Mouse (Mus musculus) heart, embryonic 14.5 days (tissue): ENCODE measurements at regions not wholly inside any gene's neighbourhood (a gene's known extent, or its start where the extent isn't known, plus 50 kb on each side); places are given as distances from the start of the nearest gene placed in this dataset.
A peak's percentile ranks its signal among the peaks of the same experiment; 100 is the strongest.

ENCODE experiments used
- ATAC-seq: fragments of 200-750 bp; cut with Nextera tagmentation; 2 replicates; pipeline ENCODE4 v1.8.0; 2017; ENCODE audit warnings: low read depth, moderate TSS enrichment; ENCODE audit not compliant: insufficient number of reproducible peaks, insufficient read depth, low FRiP score
- H3K27ac ChIP-seq, 2 experiments: fragments of 200-500 bp in 1 of 2; fragments of 300-500 bp in 1 of 2; sonication (generic) in 1 of 2; replicated peaks in 1 of 2; 2 replicates each; pipeline ENCODE4 v1.5.1; 2012 to 2014; ENCODE audit warnings: low read depth in 2 of 2, low read length in 2 of 2, control low read depth in 1 of 2, mild to moderate bottlenecking in 1 of 2, mixed read lengths in 1 of 2; ENCODE audit not compliant: control insufficient read depth in 1 of 2, insufficient read depth in 1 of 2
- H3K27me3 ChIP-seq: fragments of 300-500 bp; sonication (generic); 2 replicates; pipeline ENCODE4 v1.6.1; 2014; ENCODE audit warnings: mild to moderate bottlenecking, low read length, control low read depth; ENCODE audit not compliant: control insufficient read depth, insufficient read depth
- H3K36me3 ChIP-seq: fragments of 300-500 bp; sonication (generic); 2 replicates; pipeline ENCODE4 v1.6.1; 2014; ENCODE audit warnings: mild to moderate bottlenecking, control low read depth, low read length, mixed read lengths; ENCODE audit not compliant: control insufficient read depth, insufficient read depth
- H3K4me1 ChIP-seq, 2 experiments: fragments of 200-500 bp in 1 of 2; fragments of 300-500 bp in 1 of 2; sonication (generic) in 1 of 2; 2 replicates each; pipeline ENCODE4 v1.6.1; 2012 to 2014; ENCODE audit warnings: low read length in 2 of 2, control low read depth in 1 of 2, mixed read lengths in 1 of 2; ENCODE audit not compliant: control insufficient read depth in 2 of 2, insufficient read depth in 2 of 2
- H3K4me2 ChIP-seq: fragments of 300-500 bp; sonication (generic); 2 replicates; pipeline ENCODE4 v1.6.1; 2014; ENCODE audit warnings: mild to moderate bottlenecking, low read length
- H3K4me3 ChIP-seq, 2 experiments: fragments of 200-500 bp in 1 of 2; fragments of 300-500 bp in 1 of 2; sonication (generic) in 1 of 2; 2 replicates each; pipeline ENCODE4 v1.5.1; 2012 to 2014; ENCODE audit warnings: low read length in 2 of 2, mild to moderate bottlenecking in 2 of 2, control low read depth in 1 of 2, low read depth in 1 of 2, moderate library complexity in 1 of 2; ENCODE audit not compliant: control insufficient read depth in 1 of 2, insufficient read depth in 1 of 2
- H3K9ac ChIP-seq: fragments of 300-500 bp; sonication (generic); 2 replicates; pipeline ENCODE4 v1.6.1; 2014; ENCODE audit warnings: mild to moderate bottlenecking, low read length
- H3K9me3 ChIP-seq: fragments of 300-500 bp; sonication (generic); 2 replicates; pipeline ENCODE4 v1.6.1; 2016; ENCODE audit warnings: low read length, control low read depth; ENCODE audit not compliant: control insufficient read depth
- WGBS: fragments of 180-500 bp; shearing (Covaris S2); extraction: QIAGEN DNeasy Blood & Tissue Kit; methylation state at CpG from one replicate; pipeline ENCODE4 v1.1.7; 2014; 5-methylcytosine and 5-hydroxymethylcytosine counted together

DNA sequence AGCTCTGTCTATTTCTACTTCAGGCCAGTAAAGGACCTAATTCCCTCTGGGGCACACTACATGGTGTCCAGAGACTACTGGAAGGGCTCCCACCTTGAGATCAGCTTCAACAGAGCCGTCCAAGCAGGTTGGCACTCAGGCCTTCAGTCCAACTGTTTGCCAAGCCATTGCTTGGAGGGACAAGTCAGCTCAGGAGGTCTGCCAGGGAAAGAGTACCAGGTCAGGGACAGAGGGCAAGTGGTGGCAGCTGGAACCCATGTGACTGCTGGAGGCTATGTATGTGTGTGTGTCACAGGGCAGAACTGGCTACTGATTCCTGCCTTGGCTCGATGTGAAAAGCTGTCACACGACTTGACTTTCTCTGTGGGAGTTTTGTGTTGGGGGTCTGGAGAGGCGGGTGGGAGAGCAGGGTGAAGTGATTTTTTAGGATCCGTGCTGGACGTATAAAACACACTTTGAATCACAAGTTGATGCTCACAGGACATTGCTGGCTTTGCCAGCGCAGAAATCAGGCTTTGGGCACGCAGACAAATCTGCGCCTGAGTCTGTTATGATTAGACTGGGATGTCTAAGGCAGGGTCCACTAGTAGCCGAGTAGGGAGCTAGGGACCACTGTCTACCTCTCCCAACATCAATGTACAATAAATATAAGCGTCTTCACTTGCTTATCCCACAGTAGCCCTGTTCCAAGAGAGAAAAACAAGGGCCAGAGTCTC is 118.0 kb downstream of the Sec61b start:
- Histone ChIP-seq H3K4me3 (no peak overlapping the region), H3K27ac (no peak overlapping the region), H3K9ac (no peak overlapping the region), H3K9me3 (no peaks in the 10 kb centered on the region), H3K4me2 (no peak overlapping the region), H3K27me3 (no peaks in the 10 kb centered on the region), H3K4me1 (peaks cover 9 to 18% of the 10 kb centered on the region in 2 experiments), H3K36me3 (no peaks in the 10 kb centered on the region)
- WGBS = 86% methylated on average over 11 of the region's 11 CpGs
- ATAC-seq = no peak

DNA sequence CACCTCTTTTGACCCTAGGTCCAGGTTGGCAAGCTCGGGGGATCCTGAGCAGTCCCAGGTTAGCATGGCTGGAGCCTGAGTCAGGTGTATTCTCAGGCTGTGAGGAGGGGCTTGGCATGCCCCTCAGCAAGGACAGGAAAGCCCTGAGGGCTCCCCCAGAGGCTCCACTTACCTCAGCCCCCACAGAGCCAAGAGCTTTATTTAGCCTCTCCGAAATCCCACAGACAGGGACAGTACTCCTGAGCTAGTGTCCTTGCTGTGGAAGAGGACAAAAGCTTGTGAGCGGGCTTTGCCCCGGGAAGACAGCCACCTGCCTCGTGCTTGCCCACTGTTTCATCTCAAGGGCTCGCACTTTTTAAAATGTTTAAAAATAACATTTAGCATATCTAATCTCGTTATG is 118.7 kb downstream of the Sec61b start:
- 36% methylated on average over 7 of the region's 7 CpGs for WGBS

DNA sequence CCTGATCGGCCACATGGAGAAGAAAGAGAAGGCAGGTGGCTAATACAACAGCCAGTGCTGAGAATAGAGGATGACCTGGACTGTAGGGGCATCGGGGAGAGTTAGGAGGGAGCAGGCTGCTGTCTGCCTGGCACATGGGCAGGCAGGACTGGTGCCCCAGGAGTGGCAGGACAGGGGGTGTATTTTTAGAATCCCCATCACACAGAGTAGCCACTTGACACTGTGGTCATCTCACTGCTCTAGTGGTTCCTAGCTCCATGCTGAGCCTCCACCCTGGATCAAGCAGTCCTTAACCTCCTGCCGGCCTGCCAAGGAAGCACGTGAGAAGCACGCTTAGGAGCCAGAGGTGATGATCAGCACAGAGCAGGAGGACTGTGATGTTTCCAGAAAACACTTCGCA is 119.7 kb downstream of the Sec61b start:
- peaks cover 9 to 18% of the 10 kb centered on the region in 2 experiments for H3K4me1 ChIP-seq
- H3K27me3 ChIP-seq = no peaks in the 10 kb centered on the region
- H3K36me3 ChIP-seq = no peaks in the 10 kb centered on the region
- H3K4me3 ChIP-seq = no peak overlapping the region
- H3K9me3 ChIP-seq = no peaks in the 10 kb centered on the region
- no peak overlapping the region; a peak in 1 of 4 replicates for H3K27ac ChIP-seq
- H3K9ac ChIP-seq = no peak overlapping the region
- ATAC-seq = 0 out of 2 replicates have a peak, but pooled peaks have one; percentile 49
- WGBS = 51% methylated on average over 6 of the region's 6 CpGs
- H3K4me2 ChIP-seq = no peak overlapping the region

More for the DNA sequence above, 118.7 kb downstream of the Sec61b start:
- no peaks in the 10 kb centered on the region for H3K27me3 ChIP-seq
- no peak overlapping the region for H3K27ac ChIP-seq
- no peak overlapping the region for H3K4me3 ChIP-seq
- no peaks in the 10 kb centered on the region for H3K9me3 ChIP-seq
- peak; percentile 59; the same call in 1 of the 2 replicates for ATAC-seq
- H3K4me1 ChIP-seq = peaks cover 9 to 18% of the 10 kb centered on the region in 2 experiments
- H3K36me3 ChIP-seq = no peaks in the 10 kb centered on the region
- H3K9ac ChIP-seq = no peak overlapping the region
- no peak overlapping the region for H3K4me2 ChIP-seq

DNA sequence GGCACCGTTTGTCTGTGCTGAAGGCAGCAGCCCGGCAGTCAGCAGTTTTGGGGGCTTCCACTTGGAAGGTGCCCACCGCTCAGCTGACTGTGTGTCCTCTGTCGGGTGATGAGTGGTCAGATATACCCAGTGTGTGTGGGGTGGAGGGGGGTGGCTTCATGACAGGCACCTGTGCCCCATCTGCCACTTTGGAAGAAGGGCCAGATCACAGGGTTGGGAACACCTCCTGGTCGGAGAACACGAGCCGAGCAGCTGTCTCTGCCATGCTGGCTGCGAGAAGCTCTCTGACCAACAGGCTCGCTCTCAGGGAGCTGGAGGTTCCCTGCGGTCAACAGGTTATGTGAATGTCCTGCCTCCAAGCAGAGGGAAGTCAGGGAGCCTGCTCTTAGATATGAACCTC is 121.4 kb downstream of the Sec61b start:
- Histone ChIP-seq H3K27me3 (no peaks in the 10 kb centered on the region), H3K9ac (no peak overlapping the region), H3K27ac (no peak overlapping the region), H3K4me3 (no peak overlapping the region), H3K9me3 (no peaks in the 10 kb centered on the region), H3K4me2 (no peak overlapping the region), H3K36me3 (no peaks in the 10 kb centered on the region), H3K4me1 (peaks cover 9 to 18% of the 10 kb centered on the region in 2 experiments)
- ATAC-seq = no peak
- WGBS = 82% methylated on average over 10 of the region's 10 CpGs

DNA sequence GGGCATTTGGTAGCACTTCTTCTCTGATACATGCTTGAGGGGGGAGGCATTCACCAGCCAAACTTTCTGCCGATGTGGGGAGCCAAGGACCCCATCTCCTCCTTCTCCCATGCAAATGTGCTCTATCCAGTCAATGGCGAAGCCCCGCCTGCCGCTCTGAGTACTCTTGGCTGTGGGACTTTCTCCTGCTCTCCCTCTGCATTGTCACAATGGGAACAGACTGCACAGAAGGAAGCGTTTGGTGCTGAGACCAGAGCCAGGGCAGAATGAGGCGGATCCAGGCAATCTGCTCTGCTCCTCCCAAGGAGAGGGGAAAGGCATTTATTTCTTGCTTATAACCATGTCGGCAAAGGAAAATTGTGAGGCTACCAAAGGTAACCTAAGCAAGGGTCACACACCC is 123.1 kb downstream of the Sec61b start:
- H3K9ac ChIP-seq = no peak overlapping the region
- H3K9me3 ChIP-seq = no peaks in the 10 kb centered on the region
- H3K36me3 ChIP-seq = no peaks in the 10 kb centered on the region
- peaks cover 10 to 23% of the 10 kb centered on the region in 2 experiments for H3K4me1 ChIP-seq
- no peaks in the 10 kb centered on the region for H3K27me3 ChIP-seq
- no peak overlapping the region for H3K27ac ChIP-seq
- WGBS = 69% methylated on average over 7 of the region's 7 CpGs
- no peak overlapping the region for H3K4me2 ChIP-seq
- H3K4me3 ChIP-seq = no peak overlapping the region
- no peak for ATAC-seq

DNA sequence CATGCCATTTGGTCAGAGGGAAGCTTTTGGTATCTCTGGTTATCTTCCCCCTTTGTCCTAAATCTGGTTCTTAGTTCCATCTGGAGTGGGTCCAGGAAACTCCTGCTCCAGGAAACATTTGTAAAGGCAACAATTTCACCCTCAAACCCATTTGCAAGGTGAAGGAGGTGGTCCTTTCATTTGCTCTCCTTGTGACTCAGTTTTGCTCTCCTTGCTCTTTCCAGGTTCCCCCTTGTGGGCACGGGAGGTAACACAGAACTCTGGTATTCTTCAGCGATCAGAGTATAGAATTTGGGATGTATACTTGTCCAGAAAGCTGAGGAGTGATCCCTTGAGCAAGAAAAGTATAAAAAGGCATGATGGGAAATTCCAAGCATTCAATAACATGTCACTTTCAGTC is 123.8 kb downstream of the Sec61b start:
- no peaks in the 10 kb centered on the region for H3K27me3 ChIP-seq
- H3K36me3 ChIP-seq = no peaks in the 10 kb centered on the region
- no peak overlapping the region for H3K4me2 ChIP-seq
- 38% methylated on average over 2 of the region's 2 CpGs for WGBS
- no peak overlapping the region for H3K27ac ChIP-seq
- no peak for ATAC-seq
- no peak overlapping the region for H3K4me3 ChIP-seq
- H3K4me1 ChIP-seq = peaks cover 12 to 23% of the 10 kb centered on the region in 2 experiments
- H3K9ac ChIP-seq = no peak overlapping the region
- no peaks in the 10 kb centered on the region for H3K9me3 ChIP-seq

DNA sequence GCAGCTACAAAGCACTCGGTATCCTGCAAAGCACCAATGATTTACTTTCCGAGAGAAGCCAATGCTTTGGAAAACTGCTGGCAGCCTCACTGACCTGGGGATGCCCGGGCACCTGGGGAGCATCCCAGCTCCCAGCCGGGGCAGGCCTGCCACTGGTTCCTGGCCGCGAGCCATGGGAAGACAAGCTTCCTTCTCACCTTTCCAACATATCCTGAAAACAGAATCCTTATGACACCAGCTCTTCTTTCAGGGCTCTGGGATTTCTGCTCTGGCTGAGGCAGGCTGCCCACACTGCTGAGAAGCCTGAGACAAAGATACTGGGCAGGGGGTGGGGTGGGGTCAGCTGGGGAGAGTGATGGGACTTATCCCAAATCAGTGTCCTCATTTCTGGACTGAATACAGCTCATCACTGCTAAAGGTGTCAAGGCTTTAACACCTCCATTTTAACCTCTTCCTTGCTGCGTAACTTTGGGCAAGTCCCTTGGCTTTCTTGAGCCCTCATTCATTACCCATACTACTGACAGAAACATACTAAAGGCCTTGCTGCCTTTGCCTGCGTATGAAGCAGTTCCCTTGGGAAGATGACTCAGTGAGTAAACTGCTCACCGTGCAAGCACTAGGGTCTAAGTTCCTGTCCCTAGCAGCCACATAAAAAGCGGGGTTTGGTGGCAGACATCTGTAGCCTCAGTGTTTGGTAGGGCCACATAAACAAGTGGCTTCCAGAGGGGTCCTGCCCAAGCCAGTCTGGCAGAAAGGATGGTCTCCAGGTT is 127.0 kb downstream of the Sec61b start:
- no peaks in the 10 kb centered on the region for H3K36me3 ChIP-seq
- no peaks in the 10 kb centered on the region for H3K9me3 ChIP-seq

More for the DNA sequence above, 127.0 kb downstream of the Sec61b start:
- no peak overlapping the region for H3K27ac ChIP-seq
- no peak overlapping the region for H3K4me3 ChIP-seq
- H3K4me1 ChIP-seq = peaks cover 18 to 28% of the 10 kb centered on the region in 2 experiments
- WGBS = 77% methylated on average over 10 of the region's 10 CpGs
- H3K9ac ChIP-seq = no peak overlapping the region
- H3K4me2 ChIP-seq = no peak overlapping the region
- ATAC-seq = no peak
- H3K27me3 ChIP-seq = no peaks in the 10 kb centered on the region
